Mouse (Mus musculus) stomach, postnatal 0 days (tissue): ENCODE results near the gene Slc35b2.

Source experiments
- CTCF ChIP-seq: IDR thresholded peaks from 2 replicates; pipeline ENCODE4 v1.5.1; 2016; ENCODE audit warnings: antibody characterized with exemption, low read depth, mild to moderate bottlenecking, moderate library complexity
- EP300 ChIP-seq: optimal IDR thresholded peaks from 2 replicates; pipeline ENCODE3; 2016; ENCODE audit warnings: antibody characterized with exemption

DNA sequence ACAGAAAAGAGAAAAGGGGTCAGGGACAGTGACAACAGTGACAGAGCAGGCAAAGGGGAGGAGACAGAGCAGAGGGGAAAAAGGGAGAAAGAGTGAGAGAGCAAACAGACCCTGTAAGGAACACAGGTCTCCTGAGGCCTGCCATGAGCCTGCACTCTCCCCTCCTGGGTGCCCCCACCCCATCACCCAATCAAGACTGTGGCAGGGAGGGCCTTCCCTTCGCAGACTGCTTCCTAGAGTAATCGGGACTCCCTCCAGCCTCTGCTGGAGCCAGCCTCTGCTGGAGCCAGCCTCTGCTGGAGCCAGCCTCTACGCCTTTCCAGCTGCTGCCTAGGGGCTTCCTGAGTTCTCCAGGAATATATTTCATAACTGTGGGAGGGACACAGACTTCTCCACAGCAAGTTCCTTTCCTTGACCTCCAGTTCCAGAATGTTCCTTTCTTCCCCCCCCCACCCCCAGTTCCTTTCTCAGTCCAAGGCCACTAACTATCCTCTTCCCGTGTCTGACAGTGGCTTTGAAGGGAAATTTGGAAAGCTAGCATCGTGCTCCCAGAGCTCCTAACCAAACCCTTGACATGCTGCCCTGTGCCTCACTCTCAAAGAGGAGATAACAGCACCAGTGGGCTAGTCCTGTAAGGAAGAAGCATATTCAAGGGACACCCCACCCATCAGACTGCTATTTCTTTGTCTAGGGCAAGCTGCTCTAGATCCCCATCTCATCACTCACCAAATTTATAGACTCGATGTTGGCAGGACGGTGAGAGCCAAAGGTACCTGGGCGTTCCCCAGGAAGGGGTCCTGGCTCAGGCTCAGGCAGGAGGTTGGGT lies 29.1 kb downstream of the Slc35b2 start:
- TF ChIP-seq CTCF (no peak), EP300 (no peak)
